Mouse (Mus musculus) left cerebral cortex, postnatal 25 days (tissue): ENCODE measurements around the gene Teddm2. TPM values are rescaled to one million over a fixed set of nuclear protein-coding genes. Genes with fewer than 3 reads are reported as not detected.
"Not testable (repeated sequence)": the region's sequence is repeated elsewhere in the genome, so short reads cannot be mapped to it uniquely, and the experiment has no call there.

Experiments
- DNase-seq, 2 experiments: peaks; one replicate each; pipeline ENCODE4 v3.0.0; 2022; ENCODE audit warnings: low spot score in 2 of 2, mixed read lengths in 1 of 2
- intact Hi-C: fragments of 180-260 bp; cut with DNase I; formaldehyde crosslinking; loops from one replicate; pipeline ENCODE4 v1.15.1; 2025
- total RNA-seq, 2 experiments: library from RNA; stranded (reverse); gene quantifications; 2 replicates each; pipeline ENCODE4 v1.2.3; 2021

The Teddm2 gene
- total RNA-seq, 2 experiments from 2014 or later, result 2.9 to 4.0 TPM

DNA sequence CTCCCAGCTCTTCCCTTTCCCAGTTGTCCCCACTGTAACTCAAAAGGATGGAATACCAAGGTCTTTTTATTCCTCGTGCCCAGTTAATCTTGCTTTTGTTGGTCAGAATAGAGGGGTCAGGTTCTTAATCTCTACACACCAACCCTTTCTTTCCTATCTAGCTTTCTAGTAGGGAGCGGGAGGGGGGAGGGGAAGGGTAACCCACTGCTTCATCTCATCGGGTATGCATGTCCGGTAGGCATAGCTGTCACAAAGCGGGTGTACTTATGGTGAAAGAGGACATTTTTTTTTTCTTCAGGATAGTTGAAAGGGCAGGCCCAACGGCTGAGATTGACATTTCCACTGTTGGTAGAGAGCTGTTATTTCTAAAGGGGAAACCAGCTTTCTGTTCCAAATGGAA is 8.2 kb upstream of the Teddm2 start:
- DNase-seq, result no peak
- intact Hi-C loops, result no loop called here

DNA sequence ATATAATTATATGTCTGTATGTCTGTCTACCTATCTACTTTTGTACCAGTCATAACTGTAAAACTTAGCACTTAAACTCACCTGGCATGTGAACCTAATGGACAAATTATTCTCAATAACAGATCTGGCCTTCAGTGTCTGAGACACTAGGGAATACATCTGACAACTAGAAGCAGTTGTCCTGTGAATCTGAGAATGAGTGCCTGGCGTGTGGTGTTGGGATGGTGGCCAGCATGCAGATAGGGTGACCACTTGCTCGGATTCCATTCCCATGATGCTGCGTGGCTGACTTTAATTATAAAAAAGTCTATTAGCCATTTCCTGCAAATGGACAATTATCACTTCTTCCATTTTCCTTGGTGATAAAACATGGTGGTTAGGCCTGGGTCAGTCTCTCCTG is 5.9 kb upstream of the Teddm2 start:
- no peak for DNase-seq
- intact Hi-C loops, result no loop called here

DNA sequence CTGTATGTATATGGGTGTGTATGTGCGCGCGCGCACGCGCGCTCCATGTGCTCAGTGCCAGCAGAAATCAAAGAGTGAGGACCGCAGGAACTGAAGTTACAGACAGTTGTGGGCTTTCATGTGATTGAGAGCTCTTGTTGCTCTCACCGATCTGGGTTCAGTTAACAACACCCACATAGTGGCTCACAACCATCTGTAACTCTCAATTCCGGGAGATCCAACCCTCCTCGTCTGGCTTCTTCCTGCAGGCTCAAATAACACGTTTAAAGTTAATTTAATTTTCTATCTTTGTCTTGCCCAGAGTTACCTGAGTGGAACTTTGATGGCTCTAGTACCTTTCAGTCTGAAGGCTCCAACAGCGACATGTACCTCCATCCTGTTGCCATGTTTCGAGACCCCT is 4.2 kb upstream of the Teddm2 start:
- intact Hi-C loops, result no loop called here

DNA sequence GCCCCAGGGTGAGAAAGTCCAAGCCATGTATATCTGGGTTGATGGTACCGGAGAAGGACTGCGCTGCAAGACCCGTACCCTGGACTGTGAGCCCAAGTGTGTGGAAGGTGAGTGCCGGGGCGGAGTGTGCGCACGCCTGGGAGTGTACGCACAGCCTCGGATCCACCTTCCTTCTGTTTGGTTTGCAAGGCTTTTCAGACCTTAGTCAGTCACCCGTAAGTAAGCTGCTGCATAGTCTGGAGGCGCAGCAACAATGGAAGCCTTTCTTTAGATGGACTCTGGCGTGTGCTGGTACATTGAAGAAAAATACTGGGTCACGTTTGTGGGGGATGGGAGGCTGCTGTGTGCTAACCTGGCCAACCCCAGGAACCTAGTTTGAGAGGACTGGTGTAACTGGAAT is 3.0 kb upstream of the Teddm2 start:
- intact Hi-C loops, result no loop called here
- no peak for DNase-seq

More for the DNA sequence above, 4.2 kb upstream of the Teddm2 start:
- DNase-seq, result peak in 1 of 2 experiments; percentile 43

DNA sequence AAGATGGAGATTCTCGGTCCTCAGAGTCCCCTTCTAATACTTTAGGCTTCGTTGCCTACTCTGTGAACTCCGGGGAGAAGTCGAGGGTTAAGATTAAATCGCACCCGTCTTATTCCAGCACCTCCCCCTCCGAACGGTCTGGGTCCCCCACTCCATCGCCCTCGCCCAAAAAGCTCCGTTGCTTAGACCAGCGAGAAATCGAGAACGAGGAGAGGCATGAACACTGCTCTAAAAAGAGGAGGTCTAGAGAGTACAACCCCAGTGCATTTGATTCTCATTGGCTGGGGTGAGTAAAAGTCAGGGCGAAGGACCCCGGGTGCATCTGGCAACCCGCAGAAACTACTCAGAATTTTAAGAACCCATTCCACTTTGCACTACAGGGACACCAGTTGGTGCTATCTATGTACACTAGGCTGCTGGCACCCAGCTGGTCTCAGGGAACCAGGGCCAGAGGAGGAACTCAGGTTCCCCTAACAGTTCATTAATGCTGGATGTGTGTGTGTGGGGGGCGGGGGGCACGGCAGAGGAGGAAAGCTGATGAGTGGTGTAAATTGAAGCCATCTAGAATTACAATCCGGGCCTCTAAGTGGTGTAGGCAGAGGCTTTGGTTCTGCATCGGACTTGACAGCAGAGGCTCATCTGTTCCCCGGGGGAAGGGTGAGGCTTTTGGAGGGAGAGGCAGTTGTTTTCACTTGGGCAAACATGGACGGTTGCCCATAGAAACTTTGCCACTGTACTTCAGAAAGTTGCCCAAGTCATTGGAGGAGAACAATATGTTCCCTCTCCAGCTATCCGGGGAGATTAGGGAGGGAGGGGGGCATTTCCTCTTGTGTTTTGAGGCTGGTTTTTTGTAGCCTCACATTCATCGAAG is 1.1 kb upstream of the Teddm2 start:
- intact Hi-C loops, result loop anchor here (1.0 kb wide), 2 partner anchors 131 to 217 kb away; no protein-coding TSS in a partner anchor
- no peak for DNase-seq

DNA sequence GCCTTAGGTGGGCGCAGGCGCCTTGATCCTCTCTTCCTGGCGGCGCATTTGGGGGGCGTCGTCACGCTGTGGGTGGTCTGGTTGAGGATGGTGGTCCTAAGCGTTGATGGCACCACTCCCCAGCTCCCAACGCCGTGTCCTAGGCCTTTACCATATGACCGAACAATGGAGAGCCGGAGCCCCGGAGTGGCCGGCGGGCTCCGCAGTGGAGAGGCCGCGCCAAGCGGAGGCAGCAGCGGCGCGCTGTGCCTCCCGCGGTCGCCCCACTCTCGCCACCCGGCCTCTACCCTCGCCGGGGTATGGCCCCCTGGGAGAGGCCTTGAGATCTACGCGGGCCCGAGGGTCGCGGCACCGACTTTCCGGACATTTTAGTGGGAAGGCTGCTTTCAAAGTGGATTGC is 353 bp upstream of the Teddm2 start:
- peak; percentile 39 to 57 for DNase-seq
- intact Hi-C loops, result loop anchor here (1.0 kb wide), 2 partner anchors 132 to 218 kb away; no protein-coding TSS in a partner anchor

DNA sequence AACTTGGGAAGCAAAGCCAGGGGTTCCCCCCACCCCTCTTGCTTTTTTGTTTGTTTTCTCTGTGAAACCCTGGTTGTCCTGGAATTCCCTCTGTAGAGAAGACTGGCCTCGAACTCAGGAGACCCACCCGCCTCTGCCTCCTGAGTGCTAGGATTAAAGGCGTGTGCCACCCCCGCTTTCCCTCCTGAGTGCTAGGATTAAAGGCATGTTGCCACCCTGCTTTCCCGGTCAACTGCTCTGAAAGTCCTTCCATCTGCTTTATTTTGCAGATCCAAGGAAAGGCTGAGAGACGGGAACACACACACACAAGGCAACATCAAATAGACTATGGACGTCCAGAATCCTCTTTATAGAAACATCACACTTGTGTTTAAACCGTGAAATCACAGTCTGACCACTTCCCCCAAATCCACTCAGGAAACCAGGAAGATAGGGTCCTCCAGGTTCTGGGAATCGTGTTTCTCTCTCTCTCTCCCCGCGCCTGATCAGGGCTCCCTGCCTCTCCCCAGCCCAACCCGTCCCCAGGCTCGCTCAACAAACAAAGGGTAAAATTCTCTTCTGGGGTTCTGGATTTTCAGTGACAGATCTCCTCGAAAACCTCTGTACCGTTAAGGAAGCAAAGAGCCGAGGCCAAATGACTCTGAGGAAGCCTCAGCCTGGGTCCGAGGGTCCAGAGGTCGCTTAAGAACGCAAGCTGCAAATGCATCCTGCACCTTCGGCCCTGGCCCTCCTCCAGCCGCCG is 868 bp downstream of the Teddm2 start:
- peak in 1 of 2 experiments; percentile 38 for DNase-seq
- intact Hi-C loops, result loop anchor here (5.0 to 10.0 kb wide), 2 partner anchors 366 to 828 kb away; no protein-coding TSS in a partner anchor

DNA sequence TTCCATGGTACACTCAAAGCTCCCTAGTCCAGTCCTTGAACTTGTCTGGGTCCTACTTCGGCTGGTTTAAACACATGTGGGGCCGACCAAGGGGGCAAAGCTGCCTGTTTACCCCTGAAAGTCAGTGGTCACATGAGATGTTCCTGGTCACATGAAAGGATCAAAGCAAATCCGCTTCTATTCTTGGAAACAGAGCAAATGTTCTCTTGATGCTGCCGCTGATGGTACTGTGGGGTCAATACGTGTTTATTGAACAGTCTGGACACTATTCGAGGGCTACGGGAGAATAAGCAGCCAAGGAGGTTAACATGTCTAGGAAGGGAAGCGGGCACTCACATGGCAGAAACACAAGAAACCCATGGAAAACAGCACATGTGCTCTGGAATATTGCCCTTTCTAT is 2.8 kb downstream of the Teddm2 start:
- intact Hi-C loops, result loop anchor here (5.0 to 10.0 kb wide), 2 partner anchors 368 to 830 kb away; no protein-coding TSS in a partner anchor
- DNase-seq, result no peak

DNA sequence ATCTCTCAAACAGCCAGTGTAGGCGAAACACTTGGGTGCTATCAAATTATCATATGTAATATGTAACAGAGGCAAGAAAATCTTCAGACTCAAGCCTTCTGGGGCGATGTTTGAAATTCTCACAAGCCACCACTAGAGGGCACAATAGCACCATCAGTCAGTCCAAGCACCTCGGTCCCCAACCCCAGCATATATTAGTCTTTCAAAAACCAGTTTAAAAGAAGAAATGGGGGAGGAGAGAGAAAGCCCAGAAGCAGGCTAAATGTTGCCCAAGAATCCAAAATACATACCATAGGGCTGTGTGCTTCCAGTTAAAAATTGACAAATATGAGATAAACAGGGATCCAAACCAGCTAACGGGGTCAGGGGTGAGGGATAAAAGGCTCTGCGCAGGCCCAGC is 5.0 kb downstream of the Teddm2 start:
- intact Hi-C loops, result loop anchor here (1.0 to 10.0 kb wide), 5 partner anchors 137 to 832 kb away; no protein-coding TSS in a partner anchor
- peak; percentile 82 to 92 for DNase-seq

DNA sequence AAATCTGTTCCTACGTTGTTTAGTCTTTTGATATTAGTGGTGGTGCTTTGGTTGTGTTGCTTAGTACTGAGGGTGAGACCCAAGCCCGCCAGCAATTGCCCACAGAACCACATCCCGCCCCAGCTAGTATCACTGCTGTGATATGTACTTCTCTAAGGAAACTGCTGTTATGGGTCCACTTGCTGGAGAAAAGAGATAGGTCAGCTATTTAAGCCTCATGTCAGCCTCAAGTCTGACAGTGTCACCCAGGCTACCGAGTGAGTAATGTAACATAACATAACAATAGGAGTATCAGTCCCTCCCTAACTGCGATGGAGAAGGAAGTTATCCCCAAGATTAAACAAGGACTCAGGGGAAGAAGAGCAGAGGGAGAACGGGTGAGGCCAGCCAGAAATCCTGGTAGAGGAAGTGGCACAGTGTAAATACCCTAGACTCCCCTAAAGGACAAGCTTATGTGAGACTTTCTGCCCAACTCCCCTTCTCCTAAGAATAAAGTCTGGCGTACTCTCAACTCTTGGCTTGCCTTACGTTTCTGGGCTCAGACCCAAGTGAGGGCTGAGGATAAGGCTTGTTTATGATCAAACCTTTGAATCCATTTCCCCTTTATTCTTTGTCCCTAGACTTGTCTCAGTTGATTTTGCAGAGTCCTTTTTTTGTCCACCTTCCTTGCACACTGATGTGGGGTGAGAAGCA is 5.7 kb downstream of the Teddm2 start:
- intact Hi-C loops, result loop anchor here (10.0 kb wide), 1 partner anchor 370 kb away; no protein-coding TSS in a partner anchor

DNA sequence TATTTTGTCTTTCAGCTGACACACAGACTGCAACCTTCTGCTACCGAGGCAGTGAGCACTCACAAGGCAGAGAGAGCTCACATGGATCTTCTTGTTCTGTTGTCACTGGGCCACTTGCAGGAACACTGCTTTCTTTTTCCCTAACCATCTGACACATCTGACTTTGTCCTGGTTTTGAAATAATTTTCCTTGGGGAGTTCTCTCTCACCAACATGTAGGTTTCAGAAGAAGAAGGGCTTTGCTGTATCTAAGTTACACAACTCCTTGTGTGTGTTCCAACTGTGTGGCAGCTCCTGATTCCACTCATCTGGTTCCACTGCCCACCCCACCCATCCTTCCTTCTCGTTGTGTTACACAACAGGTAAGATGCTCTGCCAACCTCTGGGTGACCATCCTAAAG is 6.3 kb downstream of the Teddm2 start:
- DNase-seq, result no peak

More for the DNA sequence above, 5.7 kb downstream of the Teddm2 start:
- DNase-seq, result peak in 1 of 2 experiments; percentile 40

DNA sequence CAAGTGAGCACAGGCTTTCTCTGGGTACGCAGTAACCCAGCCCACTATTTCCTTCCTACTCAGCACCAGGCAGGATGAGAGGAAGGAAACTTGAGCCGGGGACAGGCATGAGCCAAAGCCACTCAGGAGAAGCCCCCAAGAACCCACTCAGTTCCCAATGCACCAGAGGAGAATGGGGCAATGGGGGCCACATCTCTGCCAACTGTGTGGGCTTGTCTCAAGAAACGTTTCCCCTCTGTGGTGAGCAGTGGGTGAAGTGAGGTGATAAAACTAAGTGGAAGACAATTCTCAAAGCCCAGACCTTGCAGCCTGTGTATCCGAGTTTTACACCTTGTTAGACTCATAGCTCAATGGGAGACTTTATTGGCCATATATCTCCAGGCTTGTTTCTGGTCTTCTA is 8.6 kb downstream of the Teddm2 start, which contains the start of gene Teddm1a:
Gene Teddm1a (plus strand): TSS at position 301 of the 400 bp plus-strand sequence.
- intact Hi-C loops, result loop anchor here (10.0 kb wide), 1 partner anchor 373 kb away; no protein-coding TSS in a partner anchor
- no peak for DNase-seq

More for the DNA sequence above, 6.3 kb downstream of the Teddm2 start:
- intact Hi-C loops, result loop anchor here (10.0 kb wide), 1 partner anchor 371 kb away; no protein-coding TSS in a partner anchor

DNA sequence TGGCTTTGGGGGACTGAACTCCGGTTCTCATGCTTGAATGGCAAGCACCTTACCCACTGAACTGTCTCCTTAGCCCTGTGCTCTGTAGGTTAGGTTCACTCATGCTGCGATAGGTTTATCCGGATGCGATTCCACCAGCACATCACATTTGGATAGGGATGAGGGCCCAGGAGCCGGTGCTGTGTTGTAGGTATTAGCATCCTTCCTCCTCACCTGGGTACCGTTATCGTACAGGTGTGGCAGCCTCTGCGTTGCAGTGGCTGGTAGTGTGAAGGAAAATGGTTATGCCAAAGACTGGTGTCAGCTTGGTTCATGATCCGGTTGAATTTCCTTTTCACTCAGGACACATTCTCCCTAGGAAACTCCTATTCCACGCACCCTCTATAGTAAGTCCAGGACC is 9.9 kb downstream of the Teddm2 start:
- DNase-seq, result no peak
- intact Hi-C loops, result loop anchor here (10.0 kb wide), 1 partner anchor 375 kb away; no protein-coding TSS in a partner anchor

DNA sequence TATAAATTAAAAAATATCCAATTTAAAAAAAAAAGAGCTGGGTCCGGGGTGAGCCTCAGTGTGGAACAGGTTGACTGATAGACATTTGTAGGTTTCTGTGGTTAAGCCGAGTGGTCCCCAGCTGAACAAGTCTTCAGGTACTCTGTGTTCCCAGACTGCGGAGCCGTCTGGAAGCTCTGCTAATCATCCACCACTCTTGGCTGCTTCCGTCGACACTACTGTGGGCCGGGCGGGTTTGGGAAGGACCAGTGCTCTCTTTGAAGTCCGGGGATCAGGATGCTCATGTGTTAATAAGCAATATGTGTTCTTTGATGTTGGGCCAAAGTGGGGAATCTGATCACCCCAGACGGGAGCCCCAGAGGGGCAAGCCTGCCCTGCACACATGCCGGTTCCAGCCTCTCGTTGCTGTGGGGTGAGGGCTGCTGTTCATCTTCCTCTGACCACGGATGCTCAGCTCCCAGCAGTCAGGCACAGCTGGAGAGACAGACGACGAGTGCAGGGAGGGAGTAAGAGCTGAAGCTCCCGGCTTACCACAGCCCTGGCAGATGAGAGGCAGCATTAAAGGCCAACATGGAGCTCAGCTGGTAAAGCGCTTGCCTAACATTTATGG is 13.9 kb downstream of the Teddm2 start:
- DNase-seq, result no peak
- intact Hi-C loops, result no loop called here

DNA sequence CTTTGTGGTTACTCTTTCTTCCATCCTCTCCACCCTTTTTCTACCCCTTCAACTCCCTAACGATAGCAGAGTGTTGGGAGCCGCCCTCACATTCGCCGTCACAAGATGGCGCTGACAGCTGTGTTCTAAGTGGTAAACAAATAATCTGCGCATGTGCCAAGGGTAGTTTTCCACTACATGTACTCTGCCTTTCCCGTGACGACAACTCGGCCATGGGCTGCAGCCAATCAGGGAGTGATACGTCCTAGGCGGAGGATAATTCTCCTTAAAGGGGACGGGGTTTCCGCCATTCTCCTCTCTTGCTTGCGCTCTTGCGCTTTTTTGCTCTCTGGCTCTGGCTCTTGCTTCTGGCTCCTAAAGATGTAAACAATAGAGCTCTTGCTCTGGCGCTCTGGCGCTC is 19.6 kb downstream of the Teddm2 start:
- DNase-seq, intact Hi-C loops: not testable (repeated sequence)

DNA sequence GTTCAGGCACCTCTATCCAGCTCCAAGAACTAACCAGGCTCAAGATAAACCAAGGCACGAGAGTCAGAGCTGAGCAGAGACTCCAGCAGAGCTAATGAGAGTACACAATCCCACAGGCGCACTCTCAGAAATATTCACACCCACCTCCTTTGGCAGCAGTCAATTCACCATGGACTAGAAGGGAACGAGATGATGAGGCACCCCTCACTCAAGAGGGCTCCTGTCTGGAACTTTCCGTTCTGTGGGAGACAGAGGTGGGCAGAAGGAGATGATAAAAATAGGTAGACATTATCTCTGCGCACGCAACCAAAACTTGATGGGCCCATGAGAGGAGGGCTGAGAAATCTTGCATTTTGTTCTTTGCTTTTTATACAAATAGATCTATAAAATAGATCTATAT is 26.0 kb downstream of the Teddm2 start, which contains the start of gene Teddm1b:
Gene Teddm1b (plus strand): TSS at position 301 of the 400 bp plus-strand sequence.
- DNase-seq, result no peak
- intact Hi-C loops, result no loop called here

DNA sequence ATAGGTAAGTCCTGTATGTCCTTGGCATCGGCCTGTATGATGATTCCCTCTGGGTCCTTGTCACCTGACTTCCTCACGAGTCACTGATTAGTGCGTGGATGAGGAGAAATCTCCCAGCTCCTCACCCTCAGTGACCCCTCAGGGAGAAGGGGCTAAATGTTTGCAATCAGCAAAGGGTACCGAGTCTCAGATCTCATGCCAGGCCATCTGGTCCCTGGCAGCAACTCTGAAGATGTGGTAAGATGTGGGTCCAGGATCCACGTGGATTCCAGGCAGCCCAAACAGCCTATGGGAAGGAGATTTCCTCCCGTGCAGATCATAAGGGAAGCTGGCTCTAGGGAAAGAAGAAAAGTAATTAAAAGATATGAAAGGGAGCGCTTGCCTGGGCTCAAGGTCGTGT is 44.1 kb downstream of the Teddm2 start:
- intact Hi-C loops, result no loop called here
- no peak for DNase-seq

DNA sequence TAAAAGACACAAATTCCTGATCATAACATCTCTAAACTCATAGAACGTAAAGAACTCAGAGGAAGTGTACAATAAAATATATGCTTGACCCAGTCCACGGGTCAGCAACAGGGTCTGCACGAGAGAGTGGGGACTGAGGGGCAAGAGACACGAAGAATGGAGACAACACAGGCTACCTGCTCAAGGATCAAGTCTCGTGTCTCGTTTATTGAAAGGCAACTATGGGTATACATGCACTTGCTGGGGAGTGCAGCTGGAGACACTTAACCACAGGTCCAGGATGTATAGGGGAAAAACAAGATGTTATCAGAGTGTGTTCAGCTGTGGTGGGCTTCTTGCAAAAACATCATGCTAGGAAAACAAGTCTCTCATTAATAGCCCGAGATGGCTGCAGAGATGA is 47.3 kb downstream of the Teddm2 start:
- intact Hi-C loops, DNase-seq: not testable (repeated sequence)

DNA sequence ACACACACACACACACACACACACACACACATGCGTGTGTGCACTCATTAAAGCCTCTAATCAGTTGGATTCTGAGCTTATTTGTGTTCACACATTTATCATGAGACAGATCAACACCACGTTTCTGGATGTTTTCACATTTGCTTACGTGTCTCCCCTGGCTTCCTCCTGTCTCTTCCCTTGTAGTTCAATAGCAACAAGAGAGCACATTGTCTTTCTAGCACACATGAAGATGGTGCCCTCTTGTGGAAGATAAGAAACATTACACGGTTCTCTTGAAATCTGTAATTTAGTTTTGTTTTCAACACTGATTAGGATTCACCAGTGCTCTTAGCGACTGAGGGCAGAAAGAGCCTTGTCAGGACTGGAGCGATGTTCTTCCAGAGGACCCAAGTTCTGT is 53.2 kb downstream of the Teddm2 start:
- peak in 1 of 2 experiments; percentile 19 for DNase-seq
- intact Hi-C loops, result loop anchor here (5.0 kb wide), 1 partner anchor 100 kb away; the partner anchor contains the start of gene Rnasel
